Mouse (Mus musculus) cerebellum, adult 2 months (tissue): Measurements from ENCODE around the gene Ranbp9.

ENCODE experiments used
- CTCF ChIP-seq: fragments of 200-500 bp; IDR thresholded peaks from 2 replicates; pipeline ENCODE4 v1.5.1; 2011; ENCODE audit warnings: low read depth, mild to moderate bottlenecking, control low read depth, low read length, moderate library complexity, borderline replicate concordance; ENCODE audit not compliant: insufficient read depth
- POLR2A ChIP-seq: fragments of 200-500 bp; IDR thresholded peaks from 2 replicates; pipeline ENCODE4 v1.6.1; 2011; ENCODE audit warnings: low read length, control low read depth, borderline replicate concordance; ENCODE audit not compliant: insufficient read depth

DNA sequence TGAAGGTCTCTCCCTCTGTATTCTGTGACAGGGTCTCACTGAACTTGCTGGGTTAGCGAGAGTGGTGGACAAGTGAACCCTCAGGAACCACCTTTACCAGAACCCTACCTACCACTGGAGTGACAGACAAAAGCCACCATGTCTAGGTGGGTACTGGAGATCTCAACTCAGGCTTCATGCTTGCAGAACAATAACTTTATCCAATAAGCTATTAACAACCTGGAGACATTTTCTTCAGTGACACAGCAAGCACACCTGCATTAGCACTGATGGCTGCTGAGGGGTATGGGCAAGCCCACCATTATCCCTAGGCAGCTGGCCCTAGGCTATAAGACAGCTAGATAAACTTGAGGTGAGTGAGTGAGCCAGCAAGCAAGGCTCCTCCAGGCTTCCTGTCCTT is 40.7 kb downstream of the Ranbp9 start:
- TF ChIP-seq CTCF, result no peak
- TF ChIP-seq POLR2A, result no peak
